Mouse (Mus musculus) lung, postnatal 0 days (tissue): ENCODE data around the gene Zfyve26. TPM values are rescaled to one million over a fixed set of nuclear protein-coding genes. Genes with fewer than 3 reads are reported as not detected.
"Not testable (repeated sequence)": the region's sequence is repeated elsewhere in the genome, so short reads cannot be mapped to it uniquely, and the experiment has no call there.

Experiments used
- ATAC-seq: fragments of 200-750 bp; cut with Nextera tagmentation; 2 replicates; pipeline ENCODE4 v1.8.0; 2017; ENCODE audit warnings: moderate library complexity
- DNase-seq: peaks from one replicate; pipeline ENCODE4 v3.0.0-alpha.2; 2016; ENCODE audit warnings: low spot score
- H3K27ac ChIP-seq: fragments of 300-500 bp; sonication (generic); 2 replicates; pipeline ENCODE4 v1.5.1; 2014; ENCODE audit warnings: antibody characterized with exemption, mild to moderate bottlenecking, low read length, mixed read lengths
- H3K27me3 ChIP-seq: fragments of 300-500 bp; sonication (generic); replicated peaks from 2 replicates; pipeline ENCODE4 v1.6.1; 2014; ENCODE audit warnings: low read length, mixed read lengths; ENCODE audit not compliant: insufficient read depth
- H3K36me3 ChIP-seq: fragments of 300-500 bp; sonication (generic); 2 replicates; pipeline ENCODE4 v1.6.1; 2014; ENCODE audit warnings: low read length, mixed read lengths; ENCODE audit not compliant: insufficient read depth
- H3K4me1 ChIP-seq: fragments of 300-500 bp; sonication (generic); 2 replicates; pipeline ENCODE4 v1.6.1; 2014; ENCODE audit warnings: antibody characterized with exemption, low read depth, low read length, mixed read lengths; ENCODE audit not compliant: insufficient read depth
- H3K4me2 ChIP-seq: fragments of 300-500 bp; sonication (generic); replicated peaks from 2 replicates; pipeline ENCODE4 v1.6.1; 2014; ENCODE audit warnings: low read depth, mild to moderate bottlenecking, low read length, moderate library complexity, mixed read lengths
- H3K4me3 ChIP-seq: fragments of 300-500 bp; sonication (generic); 2 replicates; pipeline ENCODE4 v1.5.1; 2014; ENCODE audit warnings: low read depth, low read length
- H3K9ac ChIP-seq: fragments of 300-500 bp; sonication (generic); replicated peaks from 2 replicates; pipeline ENCODE4 v1.6.1; 2014; ENCODE audit warnings: low read depth, mild to moderate bottlenecking
- H3K9me3 ChIP-seq: fragments of 300-500 bp; sonication (generic); 2 replicates; pipeline ENCODE4 v1.6.1; 2016; ENCODE audit warnings: low read length, mixed read lengths
- CTCF ChIP-seq: IDR thresholded peaks from 2 replicates; pipeline ENCODE4 v1.5.1; 2016; ENCODE audit warnings: antibody characterized with exemption, mild to moderate bottlenecking
- EP300 ChIP-seq: IDR thresholded peaks from 2 replicates; pipeline ENCODE4 v1.6.1; 2016; ENCODE audit warnings: antibody characterized with exemption, mild to moderate bottlenecking, control low read depth
- WGBS: fragments of 180-500 bp; shearing (Covaris S2); extraction: QIAGEN DNeasy Blood & Tissue Kit; methylation state at CpG from one replicate; pipeline ENCODE4 v1.1.7; 2014; 5-methylcytosine and 5-hydroxymethylcytosine counted together
- polyA plus RNA-seq: library from polyadenylated mRNA; unstranded; fragments of >200 nt; fragmentation: Nextera tagmentation; extraction: Ambion mirVana; gene quantifications from 2 replicates; pipeline ENCODE4 v1.2.1, GENCODE M21; 2015

The Zfyve26 gene
- polyA plus RNA-seq, 1 experiment from 2014 or later, result 7.0 TPM

DNA sequence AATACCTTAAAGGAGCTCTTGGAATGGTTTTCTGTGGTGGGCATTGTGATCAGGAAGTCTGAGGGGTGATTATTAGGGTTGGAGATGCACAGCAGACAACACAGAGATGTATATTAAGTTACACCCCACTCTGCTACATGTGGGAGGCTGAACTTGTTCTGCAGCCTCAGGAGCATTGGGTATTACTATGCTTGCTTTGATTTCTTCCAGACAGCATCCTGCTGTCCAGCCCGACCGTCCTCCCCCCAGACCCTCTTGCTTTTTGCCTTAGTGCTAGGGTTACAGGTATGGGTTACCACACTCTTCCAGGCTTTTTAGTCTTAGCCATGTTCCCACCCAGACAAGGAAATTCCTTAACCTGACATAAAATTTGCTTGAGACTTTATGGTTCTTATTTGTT, 31.8 kb upstream of the Zfyve26 start:
- Histone ChIP-seq H3K27me3 (no peaks in the 10 kb centered on the region), H3K9me3 (no peaks in the 10 kb centered on the region), H3K4me1 (peaks cover 7% of the 10 kb centered on the region; the same call in 1 of the 2 replicates), H3K4me3 (no peak overlapping the region), H3K9ac (no peak overlapping the region), H3K4me2 (no peak overlapping the region), H3K27ac (no peak overlapping the region), H3K36me3 (no peaks in the 10 kb centered on the region)
- ATAC-seq, result no peak
- TF ChIP-seq CTCF, result no peak
- TF ChIP-seq EP300, result no peak
- WGBS, result 52% methylated on average over 2 of the region's 2 CpGs
- DNase-seq, result no peak

DNA sequence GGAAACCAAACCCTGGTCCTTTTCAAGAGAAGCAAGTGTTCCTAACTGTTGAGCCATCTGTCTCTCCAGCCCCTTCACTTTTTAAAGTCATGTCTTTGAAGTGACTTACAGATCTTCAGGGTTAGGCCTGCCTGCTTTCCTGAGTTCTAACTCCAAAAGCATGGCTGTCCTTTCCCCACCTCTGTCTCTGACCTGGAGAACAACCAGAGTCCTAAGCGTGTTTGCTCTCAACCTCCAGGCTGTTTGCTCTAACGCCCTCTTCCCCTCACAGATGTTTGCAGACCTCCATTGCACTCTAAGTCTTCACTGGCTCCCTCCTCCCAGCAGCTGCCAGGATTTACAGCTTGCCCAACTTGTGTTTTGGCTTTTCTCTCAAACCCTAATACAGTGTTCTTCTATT, 30.6 kb upstream of the Zfyve26 start:
- 50% methylated on average over 2 of the region's 2 CpGs for WGBS

GRCm38 (mm10) chr12:79326236-79326635, 30.1 kb upstream of the Zfyve26 start:
- no peak for TF ChIP-seq CTCF
- TF ChIP-seq EP300, result no peak
- Histone ChIP-seq H3K4me3 (no peak overlapping the region), H3K9ac (no peak overlapping the region), H3K36me3 (no peaks in the 10 kb centered on the region), H3K27ac (no peak overlapping the region), H3K4me2 (no peak overlapping the region), H3K4me1 (peaks cover 7% of the 10 kb centered on the region; the same call in 1 of the 2 replicates), H3K9me3 (no peaks in the 10 kb centered on the region), H3K27me3 (no peaks in the 10 kb centered on the region)
- no peak for DNase-seq
- 35% methylated on average over 2 of the region's 2 CpGs for WGBS
- ATAC-seq, result no peak

More for the DNA sequence above, 30.6 kb upstream of the Zfyve26 start:
- no peak overlapping the region for H3K9ac ChIP-seq
- no peaks in the 10 kb centered on the region for H3K36me3 ChIP-seq
- peak overlapping the region; percentile 4; the same call in 1 of the 2 replicates for H3K27ac ChIP-seq
- no peaks in the 10 kb centered on the region for H3K27me3 ChIP-seq
- no peak overlapping the region for H3K4me3 ChIP-seq
- TF ChIP-seq EP300 (no peak), CTCF (no peak)
- H3K4me1 ChIP-seq, result peaks cover 7% of the 10 kb centered on the region; the same call in 1 of the 2 replicates
- no peak overlapping the region for H3K4me2 ChIP-seq
- DNase-seq, result peak; percentile 30
- H3K9me3 ChIP-seq, result no peaks in the 10 kb centered on the region
- peak; percentile 58 for ATAC-seq

- not testable (repeated sequence) for H3K4me1 ChIP-seq, H3K27me3 ChIP-seq, H3K36me3 ChIP-seq, H3K4me3 ChIP-seq, H3K9me3 ChIP-seq, H3K4me2 ChIP-seq, ATAC-seq, H3K9ac ChIP-seq, H3K27ac ChIP-seq
- peak; percentile 83 for DNase-seq
- WGBS, result 64% methylated on average over 2 of the region's 2 CpGs
- TF ChIP-seq CTCF, result peak; percentile 65
Observed at GRCm38 (mm10) chr12:79322539-79322938, 26.4 kb upstream of the Zfyve26 start.

GRCm38 (mm10) chr12:79320895-79321294, 24.8 kb upstream of the Zfyve26 start:
- ATAC-seq, result no peak
- 79% methylated on average over 5 of the region's 5 CpGs for WGBS
- no peaks in the 10 kb centered on the region for H3K4me1 ChIP-seq
- H3K27me3 ChIP-seq, result no peaks in the 10 kb centered on the region
- H3K9me3 ChIP-seq, result no peaks in the 10 kb centered on the region
- DNase-seq, result no peak
- no peak overlapping the region for H3K4me2 ChIP-seq
- no peak overlapping the region for H3K4me3 ChIP-seq
- no peak overlapping the region for H3K27ac ChIP-seq
- no peak overlapping the region for H3K9ac ChIP-seq
- no peak for TF ChIP-seq EP300
- TF ChIP-seq CTCF, result no peak
- H3K36me3 ChIP-seq, result no peaks in the 10 kb centered on the region

- Histone ChIP-seq H3K4me3 (no peak overlapping the region), H3K4me2 (no peak overlapping the region), H3K27ac (no peak overlapping the region), H3K36me3 (no peaks in the 10 kb centered on the region), H3K27me3 (no peaks in the 10 kb centered on the region), H3K9me3 (no peaks in the 10 kb centered on the region), H3K4me1 (no peaks in the 10 kb centered on the region), H3K9ac (no peak overlapping the region)
- no peak for ATAC-seq
- TF ChIP-seq EP300, result no peak
- DNase-seq, result no peak
- 37% methylated on average over 5 of the region's 5 CpGs for WGBS
Observed at GRCm38 (mm10) chr12:79317339-79317738, 21.2 kb upstream of the Zfyve26 start.

- WGBS, result 88% methylated on average over 4 of the region's 4 CpGs
- no peak for DNase-seq
- Histone ChIP-seq H3K27me3 (no peaks in the 10 kb centered on the region), H3K27ac (no peak overlapping the region), H3K4me2 (no peak overlapping the region), H3K4me3 (no peak overlapping the region), H3K9ac (no peak overlapping the region), H3K9me3 (no peaks in the 10 kb centered on the region), H3K4me1 (no peaks in the 10 kb centered on the region), H3K36me3 (no peaks in the 10 kb centered on the region)
- ATAC-seq, result no peak
- TF ChIP-seq CTCF, result no peak
- TF ChIP-seq EP300, result no peak
Observed at GRCm38 (mm10) chr12:79313721-79314120, 17.6 kb upstream of the Zfyve26 start.
